1 mouse cellular context compared by ENCODE assay signal in the genomic region with DNA sequence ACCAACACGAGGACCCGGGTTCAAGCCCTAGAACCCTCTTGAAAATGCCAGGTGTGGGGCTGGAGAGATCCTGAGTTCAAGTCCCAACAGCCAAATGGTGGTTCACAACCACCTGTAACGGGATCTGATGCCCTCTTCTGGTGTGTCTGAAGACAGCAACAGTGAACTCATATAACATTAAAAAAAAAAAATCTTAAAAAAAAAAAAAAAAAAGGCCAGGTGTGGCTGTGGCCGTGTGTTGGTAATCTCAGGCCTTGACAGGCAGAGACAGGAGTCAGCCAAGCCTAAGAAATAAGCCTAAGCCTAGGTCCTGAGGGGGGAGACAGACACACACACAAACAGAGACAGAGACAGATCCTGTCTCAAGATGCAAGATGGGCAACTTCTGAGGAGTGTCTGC.
TF ChIP-seq lines count a peak whose summit lies in the region.

No protein-coding gene starts in this region.

TF ChIP-seq in CH12.LX, 34 proteins besides CTCF, POLR2A, EP300 and RAD21 (continued from another document):
- peak; percentile 73 for TF ChIP-seq ZNF384 (IDR thresholded peaks at IDR 0.05; ENCODE audit: low read depth, low read length)
- no peak for TF ChIP-seq CHD1 (IDR thresholded peaks at IDR 0.05; ENCODE audit: low read depth, low read length)
- no peak for TF ChIP-seq GABPA (IDR thresholded peaks at IDR 0.05; ENCODE audit: insufficient replicate concordance, low read depth, low read length)
TF ChIP-seq in CH12.LX: peak in this region for 1.
